Mouse (Mus musculus) heart, adult 9 months (tissue): Measurements from ENCODE around the gene Mterf1a.
A peak's percentile ranks its signal among the peaks of the same experiment; 100 is the strongest.
"Not testable (repeated sequence)": the region's sequence is repeated elsewhere in the genome, so short reads cannot be mapped to it uniquely, and the experiment has no call there.

Source experiments
- DNase-seq, 2 experiments: peaks; one replicate each; pipeline ENCODE4 v3.0.0; 2022; ENCODE audit warnings: low spot score in 2 of 2

Gene Mterf1a

GRCm38 (mm10) chr5:3893459-3894293, at the start of gene Mterf1a:
TSS of gene Mterf1a (minus strand) at chr5:3893933.
- DNase-seq = peak; percentile 8 to 39

- DNase-seq = not testable (repeated sequence)
These were observed 49.4 kb upstream of the Mterf1a start for GRCm38 (mm10) chr5:3943169-3943568.

DNA sequence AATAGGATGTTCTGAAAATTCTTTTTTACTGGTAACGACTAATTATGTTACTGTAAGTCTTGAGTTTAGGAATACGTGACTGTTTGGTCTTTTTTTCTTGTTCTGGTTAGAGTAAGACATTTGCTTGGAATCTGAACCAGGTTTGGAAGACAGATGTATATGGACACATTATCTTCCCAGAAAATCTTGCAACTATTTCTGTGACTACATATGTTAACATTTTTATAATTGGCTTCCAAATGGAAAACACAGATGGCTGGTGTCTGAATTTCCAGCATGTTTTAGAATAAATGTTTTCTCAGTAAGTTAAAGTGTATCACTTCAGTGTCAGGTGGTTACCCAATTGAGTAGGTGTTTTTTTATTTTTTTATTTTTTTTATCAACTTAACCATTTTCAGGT, 47.5 kb upstream of the Mterf1a start:
- DNase-seq = no peak

DNA sequence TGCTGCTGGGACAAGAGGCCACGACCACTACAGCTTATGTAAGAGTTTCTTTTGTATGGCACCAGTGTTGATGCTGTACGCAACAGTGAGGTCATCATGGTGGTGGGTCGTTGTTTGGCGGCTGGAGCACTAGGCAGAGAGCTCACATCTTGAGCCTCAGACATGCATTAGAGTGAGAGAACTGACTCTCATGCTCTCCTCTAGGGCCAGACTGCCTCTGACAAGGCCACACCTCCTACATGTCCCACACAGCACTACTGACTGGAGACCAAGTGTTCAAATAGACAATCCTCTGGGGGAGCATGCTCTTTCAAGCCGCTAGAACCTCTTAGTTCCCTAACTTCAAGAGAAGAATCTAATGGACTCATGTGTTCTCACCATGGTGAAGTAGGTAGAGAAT, 45.6 kb upstream of the Mterf1a start:
- DNase-seq = no peak

DNA sequence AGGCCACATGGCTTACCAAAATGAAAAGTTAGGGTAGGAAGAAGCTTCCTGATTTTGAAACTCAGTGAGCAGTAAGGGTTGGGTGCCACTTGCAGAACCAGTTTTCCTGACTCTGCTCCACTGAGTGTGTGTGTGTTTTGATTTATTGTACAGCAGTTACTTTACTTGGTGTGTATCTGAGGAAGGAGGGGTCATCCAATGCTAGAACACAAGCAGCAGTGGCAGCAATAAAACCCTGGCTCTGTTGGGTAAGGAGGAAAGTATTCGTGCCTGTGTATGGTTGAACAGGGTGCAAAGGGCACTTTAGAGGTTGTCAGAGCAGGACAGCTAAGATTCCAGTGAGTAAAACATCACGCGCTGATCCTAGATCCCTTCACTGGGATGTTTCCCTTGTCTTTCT, 45.2 kb upstream of the Mterf1a start:
- no peak for DNase-seq

DNA sequence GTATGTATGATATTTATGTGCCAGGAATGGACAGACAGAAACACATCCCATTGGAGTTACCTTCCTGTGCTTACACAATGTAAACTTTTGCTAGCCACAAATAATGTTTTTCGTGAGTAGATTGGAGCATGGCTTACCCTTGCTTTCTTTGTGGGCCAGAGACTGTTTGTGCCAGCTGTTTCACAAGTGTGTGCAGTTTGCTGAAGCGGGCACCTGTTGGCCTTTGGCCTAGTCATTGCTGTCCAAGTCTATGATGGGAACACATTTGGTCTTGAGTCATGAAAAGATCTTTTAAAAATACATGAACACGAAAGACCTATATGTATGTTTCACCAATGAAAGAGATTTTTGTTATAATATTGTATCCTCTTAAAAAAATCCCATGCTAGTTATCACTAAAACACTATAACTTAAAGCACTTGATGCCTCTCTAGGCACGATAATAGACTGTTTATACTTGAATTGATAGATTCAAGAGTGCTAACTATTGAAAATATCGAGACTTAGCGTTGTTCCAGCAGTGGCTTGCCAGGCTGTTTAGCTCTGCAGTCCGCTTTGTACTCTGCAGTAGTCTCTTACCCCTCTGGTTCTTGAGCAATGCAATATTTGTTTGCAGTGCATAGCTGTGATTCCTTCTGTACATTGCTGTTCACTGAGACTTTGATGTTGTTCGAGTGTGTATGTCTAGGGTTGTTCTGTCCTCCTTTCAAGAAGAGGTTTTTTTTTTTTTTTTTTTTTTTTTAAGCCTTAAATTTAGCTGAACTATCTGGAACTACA, 42.2 kb upstream of the Mterf1a start:
- DNase-seq = no peak

GRCm38 (mm10) chr5:3935266-3935665, 41.5 kb upstream of the Mterf1a start:
- DNase-seq = no peak

DNA sequence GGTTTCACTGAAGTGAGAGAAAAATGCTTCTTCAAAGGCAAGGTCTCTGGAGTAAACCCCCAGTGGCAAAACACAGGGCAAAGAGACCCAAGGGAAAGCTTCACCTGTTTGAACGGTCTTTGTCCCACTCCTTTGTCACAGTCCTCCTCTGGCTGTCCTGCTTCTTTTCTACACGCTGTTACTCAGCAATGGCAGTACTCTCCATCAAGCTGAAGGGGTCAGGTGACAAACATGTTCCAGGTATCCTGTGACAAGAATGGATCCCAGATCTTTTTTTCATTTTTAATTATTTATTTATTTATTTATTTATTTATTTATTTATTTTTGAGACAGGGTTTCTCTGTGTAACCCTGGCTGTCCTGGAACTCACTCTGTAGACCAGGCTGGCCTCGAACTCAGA, 39.8 kb upstream of the Mterf1a start:
- no peak for DNase-seq

GRCm38 (mm10) chr5:3931636-3932035, 37.9 kb upstream of the Mterf1a start:
- no peak for DNase-seq

DNA sequence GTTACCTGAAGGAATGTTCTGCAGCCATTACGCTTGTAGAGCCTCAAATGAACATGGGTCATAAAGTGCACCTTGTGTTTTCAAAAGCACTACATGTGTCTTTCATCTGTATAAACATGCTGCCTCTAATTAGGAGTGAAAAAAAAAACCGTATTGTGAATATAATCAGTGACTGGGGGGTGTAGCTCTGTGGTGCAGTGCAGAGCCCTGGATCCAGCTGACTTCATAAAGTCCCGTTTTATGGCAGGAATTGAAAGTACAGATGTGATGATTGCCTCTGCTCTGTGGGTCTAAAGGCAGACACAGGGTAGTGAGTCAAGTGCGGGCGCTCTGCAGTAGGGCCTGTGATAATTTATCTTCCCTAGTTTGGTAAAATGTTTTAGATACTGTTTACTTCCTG, 37.0 kb upstream of the Mterf1a start:
- DNase-seq = no peak

DNA sequence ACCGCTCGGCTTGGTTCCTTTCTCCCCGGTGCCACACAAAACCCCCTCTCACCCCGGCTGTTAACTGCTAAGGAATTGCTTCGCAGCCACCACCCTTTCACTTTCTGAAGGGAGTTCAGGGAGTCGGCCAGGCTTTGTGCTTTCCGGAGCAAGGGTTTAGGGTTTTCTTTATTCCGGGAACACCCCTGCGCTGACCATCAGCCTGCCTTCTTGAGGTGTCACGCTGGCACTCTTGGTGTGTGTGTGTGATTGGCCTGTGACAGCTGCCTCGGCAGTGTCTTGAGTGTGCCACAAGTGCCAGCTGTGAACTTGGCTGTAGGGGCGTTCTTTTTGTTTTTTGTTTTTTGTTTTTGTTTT, 34.9 kb upstream of the Mterf1a start:
- peak; percentile 4 to 22 for DNase-seq

GRCm38 (mm10) chr5:3927801-3928689, 34.3 kb upstream of the Mterf1a start, which contains the start of gene Akap9:
TSS of gene Akap9 (plus strand) at chr5:3928054.
- peak; percentile 58 to 64 for DNase-seq

DNA sequence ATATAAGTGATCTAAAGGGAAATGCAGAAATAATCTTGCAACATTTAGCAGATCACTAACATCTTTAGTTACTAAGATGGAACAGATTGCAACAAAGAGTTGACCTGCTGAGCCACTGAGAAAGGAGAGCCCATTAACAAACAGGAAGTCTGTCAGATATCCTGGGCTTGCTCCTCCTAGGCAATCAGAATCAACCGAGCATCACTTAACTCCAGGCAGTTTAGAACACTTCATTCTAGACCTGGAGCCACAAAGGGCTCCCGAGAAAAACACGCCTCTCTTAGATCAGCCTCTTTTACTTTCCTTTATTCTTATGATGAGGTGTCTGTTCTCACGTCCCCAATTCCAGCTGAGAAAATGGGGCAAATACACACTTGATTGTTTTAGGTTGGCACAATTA, 32.9 kb upstream of the Mterf1a start:
- no peak for DNase-seq

- no peak for DNase-seq
These were observed 28.6 kb upstream of the Mterf1a start for GRCm38 (mm10) chr5:3922350-3922749.

DNA sequence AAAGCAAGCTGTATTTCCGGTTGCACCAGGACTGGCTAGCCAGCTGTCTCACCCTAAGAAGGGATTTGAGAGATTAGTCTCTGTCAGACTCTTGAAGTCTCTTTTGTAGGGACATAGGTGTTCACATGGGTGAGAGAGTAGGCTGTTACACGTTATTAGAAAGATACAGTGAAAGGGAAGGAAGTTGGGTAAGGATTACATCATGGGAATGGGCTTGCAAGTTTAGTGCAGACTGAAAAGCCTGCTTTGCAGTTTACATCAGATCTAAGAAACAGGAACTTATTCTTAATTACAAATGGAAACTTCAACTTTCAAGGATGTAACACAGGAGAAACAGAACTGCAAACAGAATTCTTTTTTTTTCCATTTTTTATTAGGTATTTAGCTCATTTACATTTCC, 11.7 kb upstream of the Mterf1a start:
- DNase-seq = no peak

- not testable (repeated sequence) for DNase-seq
These were observed 524 bp upstream of the Mterf1a start for GRCm38 (mm10) chr5:3894294-3894619.

DNA sequence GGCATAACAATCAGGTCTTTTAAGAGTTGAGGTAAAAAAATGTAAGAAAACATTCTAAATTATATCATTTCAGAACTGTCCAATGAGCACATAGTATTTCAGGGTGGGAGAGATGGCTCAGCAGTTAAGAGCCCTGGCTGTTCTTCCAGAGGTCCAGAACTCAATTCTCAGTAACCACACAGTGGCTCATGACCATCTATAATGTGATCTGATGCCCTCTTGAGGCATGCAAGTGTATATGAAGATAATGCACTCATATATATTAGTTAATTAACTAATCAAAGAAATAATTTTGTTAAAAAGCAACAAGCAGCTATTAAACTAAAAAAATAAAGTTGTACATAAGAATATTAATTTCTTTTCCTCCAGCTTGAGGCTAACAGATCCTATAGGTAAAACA, 4.5 kb downstream of the Mterf1a start:
- DNase-seq = no peak

DNA sequence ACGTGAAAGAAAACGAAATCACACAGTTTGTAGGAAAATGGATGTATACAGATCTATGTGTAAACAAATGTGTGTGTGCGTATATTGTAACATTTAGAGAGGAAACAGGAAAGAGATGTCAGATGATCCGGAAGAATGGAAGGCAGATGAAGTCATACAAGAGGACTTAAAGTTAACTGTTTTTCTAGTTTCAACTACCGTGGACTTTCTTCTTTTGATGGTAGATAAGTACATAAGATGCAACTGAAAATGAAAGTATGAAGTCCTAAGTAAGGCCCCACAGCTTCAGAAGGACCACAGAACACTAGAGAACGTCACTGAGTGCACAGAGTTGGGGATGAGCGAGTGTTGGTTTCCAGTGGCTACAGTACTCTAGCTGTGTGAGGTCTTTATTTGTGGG, 6.9 kb downstream of the Mterf1a start:
- DNase-seq = not testable (repeated sequence)

DNA sequence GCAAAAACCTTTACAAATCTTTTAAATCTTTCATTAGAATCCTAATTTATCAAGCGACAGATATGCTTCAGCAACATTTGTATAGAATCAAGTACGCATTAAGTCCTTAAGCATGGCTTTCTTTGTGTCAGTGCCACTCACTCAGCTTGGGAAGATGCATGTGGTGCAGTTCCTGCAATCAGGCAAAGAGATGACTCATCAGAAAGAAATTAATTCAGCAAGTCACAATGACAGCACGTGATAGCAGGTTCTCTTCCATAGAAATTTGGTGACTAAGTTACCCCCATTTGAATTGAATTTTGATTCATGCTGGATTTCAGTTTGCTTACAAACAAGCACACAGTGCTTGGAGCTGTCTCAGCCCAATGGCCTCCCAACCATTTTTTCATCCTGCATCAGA, 20.2 kb downstream of the Mterf1a start:
- no peak for DNase-seq

GRCm38 (mm10) chr5:3872348-3872747, 21.4 kb downstream of the Mterf1a start:
- DNase-seq = no peak

- no peak for DNase-seq
These were observed 23.6 kb downstream of the Mterf1a start for GRCm38 (mm10) chr5:3870161-3870560.

DNA sequence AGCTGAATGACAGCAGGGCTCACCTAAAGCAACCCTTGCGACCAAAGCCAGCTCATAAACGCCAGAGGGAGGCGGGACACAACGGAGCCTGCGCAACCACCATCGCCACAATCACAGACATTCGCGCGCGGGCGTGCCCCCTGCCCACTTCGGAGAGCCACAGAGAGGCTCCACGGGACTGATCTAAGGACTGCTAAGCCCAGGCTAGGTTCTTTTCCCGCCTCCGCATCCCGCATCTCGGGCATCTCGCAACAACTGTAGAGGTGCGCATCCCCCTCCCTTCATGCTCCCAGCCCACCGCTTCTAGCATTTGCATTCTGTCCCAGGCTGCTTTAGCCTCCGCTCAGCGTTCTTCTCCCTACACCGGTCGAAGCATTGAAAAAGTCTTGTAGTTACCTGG, 48.7 kb downstream of the Mterf1a start, which contains the start of gene Lrrd1:
TSS of gene Lrrd1 (plus strand) at position 148 of the 400 bp plus-strand sequence.
- no peak for DNase-seq
